Mouse (Mus musculus) skeletal muscle tissue, adult 2 months (tissue): ENCODE measurements around the gene Pias4.
"Not testable (repeated sequence)": the region's sequence is repeated elsewhere in the genome, so short reads cannot be mapped to it uniquely, and the experiment has no call there.

Source experiments
- DNase-seq: peaks from one replicate; pipeline ENCODE4 v3.0.0-alpha.2; 2012; ENCODE audit warnings: low read depth, low spot score

Gene Pias4

GRCm38 (mm10) chr10:81191342-81191982, 23.7 kb upstream of the Pias4 start:
- DNase-seq, result no peak

GRCm38 (mm10) chr10:81190912-81191321, 23.2 kb upstream of the Pias4 start:
- DNase-seq, result no peak

- DNase-seq, result no peak
Observed at GRCm38 (mm10) chr10:81190236-81190911, 22.7 kb upstream of the Pias4 start.

GRCm38 (mm10) chr10:81189821-81190220, 22.1 kb upstream of the Pias4 start:
- no peak for DNase-seq

- no peak for DNase-seq
Observed at GRCm38 (mm10) chr10:81187161-81187560, 19.4 kb upstream of the Pias4 start.

- DNase-seq, result no peak
Observed at GRCm38 (mm10) chr10:81184765-81185164, 17.0 kb upstream of the Pias4 start.

GRCm38 (mm10) chr10:81183805-81184204, 16.1 kb upstream of the Pias4 start, which contains the start of gene 4930442H23Rik:
4930442H23Rik (minus strand) TSS chr10:81183849.
- DNase-seq, result no peak

GRCm38 (mm10) chr10:81182336-81183333, 14.9 kb upstream of the Pias4 start, which contains the start of gene Dapk3:
Dapk3 (plus strand) TSS chr10:81183005.
- DNase-seq, result peak; percentile 99

GRCm38 (mm10) chr10:81181860-81182259, 14.1 kb upstream of the Pias4 start:
- not testable (repeated sequence) for DNase-seq

- DNase-seq, result no peak
Observed at GRCm38 (mm10) chr10:81180946-81181345, 13.2 kb upstream of the Pias4 start.

GRCm38 (mm10) chr10:81179451-81180342, 12.0 kb upstream of the Pias4 start:
- no peak for DNase-seq

GRCm38 (mm10) chr10:81178927-81179326, 11.2 kb upstream of the Pias4 start:
- DNase-seq, result no peak

- no peak for DNase-seq
Observed at GRCm38 (mm10) chr10:81177958-81178712, 10.4 kb upstream of the Pias4 start.

GRCm38 (mm10) chr10:81177491-81177925, 9.8 kb upstream of the Pias4 start:
- DNase-seq, result peak; percentile 51

- DNase-seq, result peak; percentile 99
Observed at GRCm38 (mm10) chr10:81176466-81177271, 8.9 kb upstream of the Pias4 start, which contains the start of gene Eef2. Eef2 (plus strand) TSS chr10:81176631.

GRCm38 (mm10) chr10:81175936-81176465, 8.3 kb upstream of the Pias4 start:
- no peak for DNase-seq

GRCm38 (mm10) chr10:81175345-81175701, 7.6 kb upstream of the Pias4 start:
- not testable (repeated sequence) for DNase-seq

GRCm38 (mm10) chr10:81174617-81175344, 7.1 kb upstream of the Pias4 start:
- peak; percentile 80 for DNase-seq
